Mouse (Mus musculus) lung, postnatal 14 days (tissue): ENCODE data around the gene Taok2.

Experiments used
- DNase-seq: peaks from one replicate; pipeline ENCODE4 v3.0.0; 2021

Gene Taok2

DNA sequence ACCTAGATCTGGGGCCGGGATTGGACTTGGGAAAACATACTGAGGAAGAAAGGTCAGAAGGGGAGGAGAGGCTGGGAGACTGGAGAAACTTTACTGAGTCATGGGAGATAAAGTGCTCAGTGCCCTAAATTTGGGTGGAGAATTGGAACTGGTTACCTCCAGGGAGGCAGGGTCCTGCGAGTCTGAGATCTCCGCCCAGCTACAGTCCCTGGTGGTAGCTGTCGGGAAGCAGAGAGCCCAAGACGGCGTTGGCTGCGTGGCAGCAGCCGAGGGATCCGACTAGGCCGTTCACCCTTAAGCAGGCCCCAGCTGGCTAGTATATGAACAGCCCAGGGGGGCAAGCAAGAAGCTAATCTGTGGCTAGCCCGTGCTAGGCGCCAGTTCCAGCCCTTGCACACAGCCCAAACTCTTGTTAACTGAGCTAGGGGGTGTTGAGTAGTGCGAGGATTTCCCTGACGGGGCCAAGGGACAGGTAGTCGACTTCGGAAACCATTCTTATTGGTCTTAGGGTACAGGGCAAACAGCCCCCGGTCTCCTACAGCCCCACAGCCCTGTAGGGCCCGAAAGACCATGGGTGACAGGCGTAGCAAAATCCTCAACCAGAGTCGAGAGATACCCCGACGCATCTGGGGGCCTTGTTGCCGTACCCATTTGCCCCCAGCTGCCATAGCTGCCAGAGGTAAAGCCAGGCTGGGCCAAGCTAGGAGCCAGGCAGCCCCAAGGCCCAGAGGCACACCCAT lies 14.6 kb downstream of the Taok2 start:
- no peak for DNase-seq

GRCm38 (mm10) chr7:126868003-126868402 lies 16.5 kb downstream of the Taok2 start:
- DNase-seq: no peak

GRCm38 (mm10) chr7:126867534-126867933 lies 17.0 kb downstream of the Taok2 start:
- DNase-seq: no peak

DNA sequence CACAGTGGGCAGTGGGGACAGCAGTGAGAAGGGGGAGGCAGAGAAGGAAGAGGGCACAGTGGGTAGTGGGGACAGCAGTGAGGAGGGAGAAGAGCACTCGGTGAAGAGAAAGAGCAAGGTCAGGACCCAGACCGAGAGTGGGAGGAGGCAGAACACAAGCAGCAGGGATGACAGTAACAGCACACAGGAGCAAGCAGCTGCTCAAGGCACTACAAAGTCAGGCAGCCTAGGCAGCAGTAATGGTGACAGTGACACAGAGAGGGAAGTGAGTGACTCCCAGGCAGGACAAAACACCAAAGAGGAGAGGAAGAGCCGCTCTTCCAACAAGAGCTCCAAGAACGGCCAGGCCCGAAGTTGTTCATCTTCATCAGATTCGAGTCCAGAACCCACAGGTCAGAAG lies 20.7 kb downstream of the Taok2 start:
- no peak for DNase-seq

DNA sequence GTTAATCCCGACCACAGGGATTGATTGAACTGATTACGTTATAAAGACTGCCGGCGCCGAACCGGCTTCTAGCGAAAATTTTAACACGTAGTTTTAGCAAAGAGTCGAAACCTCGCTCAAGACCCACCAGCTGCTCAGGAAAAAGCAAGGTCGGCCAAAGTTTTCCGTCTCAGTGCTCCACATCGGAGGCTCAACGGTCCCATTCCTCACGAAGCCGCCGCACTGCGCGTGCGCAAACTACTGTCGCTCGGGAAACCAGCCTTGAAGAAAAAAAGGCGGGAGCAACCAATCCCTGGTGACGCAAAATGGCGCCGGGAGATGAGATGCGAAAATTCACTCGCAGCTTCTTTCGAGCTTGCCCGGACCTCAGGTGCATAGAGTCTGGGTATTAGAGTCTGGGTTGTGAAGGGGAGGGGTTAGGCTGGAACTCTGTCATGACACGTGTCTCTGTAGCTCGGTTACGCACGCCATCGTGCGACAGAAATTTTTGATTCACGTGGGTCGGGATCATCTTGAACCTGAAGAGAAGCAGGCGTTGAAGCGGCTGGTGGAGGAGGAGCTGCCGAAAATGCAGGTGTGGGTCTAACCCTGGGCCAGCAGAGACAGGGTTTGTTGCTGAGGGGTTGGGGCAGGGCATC lies 22.2 kb downstream of the Taok2 start, which contains the start of gene Ino80e:
Gene Ino80e (minus strand): TSS at position 231 of the 638 bp plus-strand sequence.
- peak; percentile 95 for DNase-seq

DNA sequence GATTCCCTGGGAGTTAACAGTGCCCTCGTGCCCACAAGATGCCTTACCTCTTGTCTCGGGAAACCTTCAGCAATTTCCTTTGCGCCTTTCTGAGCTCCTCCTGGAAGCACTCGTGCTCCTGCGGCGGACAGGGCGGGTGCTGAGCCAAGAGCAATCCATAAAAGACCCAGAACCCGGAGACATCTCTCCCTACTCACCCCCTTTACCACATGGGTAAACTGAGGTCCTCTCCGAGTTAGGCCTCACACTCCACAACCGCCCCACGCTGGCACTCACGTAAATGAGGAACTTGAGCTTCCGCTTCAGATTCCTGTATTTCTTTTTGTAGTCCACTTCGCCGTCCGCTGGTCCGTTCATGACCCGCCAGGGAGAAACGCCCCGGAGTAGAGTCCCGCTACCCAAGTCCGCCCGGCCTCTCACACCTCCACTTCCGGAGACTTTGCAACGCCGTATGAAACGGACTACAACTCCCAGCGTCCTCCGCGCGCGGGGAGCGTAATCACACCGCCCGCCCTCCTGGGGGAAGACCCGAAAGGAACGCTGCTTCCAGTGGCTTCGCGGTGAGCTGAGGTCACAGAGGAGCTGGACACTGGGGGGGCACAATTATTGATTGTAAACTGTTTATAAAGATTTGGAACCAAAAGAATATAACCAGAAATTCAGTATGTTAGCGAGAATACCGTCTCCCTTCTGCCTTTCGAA lies 22.9 kb downstream of the Taok2 start, which contains the start of gene Hirip3:
Gene Hirip3 (plus strand): TSS at position 544 of the 702 bp plus-strand sequence.
- DNase-seq: peak; percentile 96

DNA sequence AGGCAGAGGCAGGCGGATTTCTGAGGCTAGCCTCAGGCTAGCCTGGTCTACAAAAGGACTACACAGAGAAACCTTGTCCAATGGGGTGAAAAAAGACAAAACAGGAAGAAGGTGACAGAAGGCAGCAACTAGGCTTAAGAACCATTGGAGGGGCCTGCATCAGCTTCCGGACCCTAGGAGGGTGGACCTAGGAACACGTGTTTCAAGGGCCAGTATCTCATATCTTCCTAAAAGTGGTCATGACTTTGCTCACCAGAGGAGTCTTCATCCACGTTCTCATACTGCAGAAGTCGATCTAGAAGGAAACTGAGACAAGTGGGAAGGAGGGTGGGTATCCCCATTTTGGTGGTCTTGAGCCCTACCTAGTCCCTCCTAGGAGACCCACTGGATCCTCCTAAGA lies 23.5 kb downstream of the Taok2 start:
- no peak for DNase-seq

- no peak for DNase-seq
These were observed 27.6 kb downstream of the Taok2 start for GRCm38 (mm10) chr7:126856741-126857420.

- DNase-seq: no peak
These were observed 28.9 kb downstream of the Taok2 start for GRCm38 (mm10) chr7:126855641-126856040.

DNA sequence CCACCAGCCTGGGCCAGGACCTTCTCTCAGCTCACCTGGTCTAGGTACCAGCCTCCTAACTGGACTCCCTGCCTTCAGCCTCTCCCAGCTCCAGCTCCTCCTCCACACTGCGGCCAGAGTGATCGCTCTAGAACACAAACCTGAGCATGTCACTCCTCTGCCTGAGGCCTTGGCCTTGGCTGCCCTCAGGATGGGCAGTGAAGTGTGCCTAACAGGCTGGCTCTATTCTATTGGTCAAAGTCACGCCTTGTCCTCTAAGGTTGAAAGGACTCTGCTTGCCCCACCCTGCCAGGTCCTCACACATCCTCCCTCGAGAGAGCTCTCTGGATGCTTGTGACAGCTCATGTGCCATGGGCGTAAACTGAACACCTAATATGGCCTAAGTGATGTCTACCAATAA lies 31.0 kb downstream of the Taok2 start:
- DNase-seq: no peak

DNA sequence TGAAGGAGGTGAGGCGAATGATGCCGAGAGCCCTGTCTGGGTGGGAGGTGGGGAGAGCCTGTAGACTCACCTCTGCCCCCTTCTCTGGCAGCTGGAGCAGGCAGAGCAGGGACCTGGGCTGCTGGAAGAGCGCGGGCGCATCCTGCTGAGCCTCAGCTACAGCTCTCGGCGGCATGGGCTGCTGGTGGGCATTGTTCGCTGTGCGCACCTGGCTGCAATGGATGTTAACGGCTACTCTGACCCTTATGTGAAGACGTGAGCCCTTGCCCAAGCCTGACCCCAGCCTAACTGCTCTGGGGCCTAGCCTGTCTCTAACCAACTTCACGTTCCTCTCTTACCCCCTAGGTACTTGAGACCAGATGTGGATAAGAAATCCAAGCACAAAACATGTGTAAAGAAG lies 33.3 kb downstream of the Taok2 start:
- DNase-seq: no peak

DNA sequence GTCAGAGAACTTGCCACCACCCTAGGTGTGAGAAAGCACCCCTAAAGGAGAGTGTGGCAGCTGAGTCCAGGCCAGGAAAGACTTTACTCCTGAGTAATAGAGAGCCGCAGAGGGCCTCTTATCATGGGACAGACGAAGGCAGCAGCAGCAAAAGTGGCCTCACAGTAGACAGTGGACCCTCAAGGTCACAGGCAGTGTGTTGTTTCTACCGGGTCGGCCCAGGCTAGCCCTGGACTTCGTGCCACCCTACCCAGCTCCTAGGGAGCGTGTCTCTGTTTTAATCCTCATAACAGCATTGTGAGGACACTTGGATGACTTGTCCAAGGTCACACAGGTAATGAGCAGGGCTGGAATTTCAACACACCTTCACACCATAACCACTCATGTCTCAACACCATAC lies 34.3 kb downstream of the Taok2 start:
- DNase-seq: no peak

DNA sequence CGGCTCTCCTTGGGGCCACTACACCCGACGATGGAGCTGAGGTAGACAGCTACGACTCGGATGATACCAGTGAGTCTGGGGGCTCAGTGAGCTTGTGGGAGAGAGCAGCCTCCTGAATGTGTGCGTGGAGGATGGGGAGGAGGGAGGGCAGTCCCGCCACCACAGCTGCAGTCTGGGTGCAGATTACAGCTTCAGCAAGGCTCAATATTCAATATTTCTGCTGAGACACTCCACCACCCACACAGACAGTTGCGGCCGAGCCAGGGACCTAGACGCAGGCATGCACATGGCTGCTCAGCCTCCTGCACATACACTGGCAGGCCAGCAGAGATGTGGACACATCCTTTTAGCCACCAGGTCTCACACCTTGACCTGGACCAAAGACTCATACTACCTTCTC lies 35.7 kb downstream of the Taok2 start:
- DNase-seq: no peak

GRCm38 (mm10) chr7:126847421-126848398 lies 36.8 kb downstream of the Taok2 start:
- DNase-seq: no peak

GRCm38 (mm10) chr7:126847116-126847420 lies 37.4 kb downstream of the Taok2 start, which contains the start of gene Doc2a:
Doc2a (plus strand) TSS chr7:126847416.
- DNase-seq: no peak

DNA sequence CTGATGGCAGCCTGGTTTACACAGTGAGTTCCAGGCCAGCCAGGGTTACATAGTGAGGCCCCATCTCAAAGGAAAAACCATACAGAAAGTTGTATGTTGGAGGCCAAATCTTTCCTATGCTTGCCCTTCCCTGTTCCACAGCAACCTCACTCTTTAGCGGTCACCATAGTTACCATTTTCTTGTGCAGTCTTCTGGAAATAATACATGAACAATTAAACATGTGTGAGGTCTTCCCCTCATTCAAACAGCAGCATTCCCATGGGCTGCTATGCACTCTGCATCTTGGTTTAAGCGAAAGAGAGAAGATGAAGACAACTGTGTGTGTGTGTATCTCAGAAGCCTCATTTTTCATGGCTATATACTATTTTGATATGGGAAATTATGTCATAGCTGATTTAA lies 39.0 kb downstream of the Taok2 start:
- DNase-seq: no peak

DNA sequence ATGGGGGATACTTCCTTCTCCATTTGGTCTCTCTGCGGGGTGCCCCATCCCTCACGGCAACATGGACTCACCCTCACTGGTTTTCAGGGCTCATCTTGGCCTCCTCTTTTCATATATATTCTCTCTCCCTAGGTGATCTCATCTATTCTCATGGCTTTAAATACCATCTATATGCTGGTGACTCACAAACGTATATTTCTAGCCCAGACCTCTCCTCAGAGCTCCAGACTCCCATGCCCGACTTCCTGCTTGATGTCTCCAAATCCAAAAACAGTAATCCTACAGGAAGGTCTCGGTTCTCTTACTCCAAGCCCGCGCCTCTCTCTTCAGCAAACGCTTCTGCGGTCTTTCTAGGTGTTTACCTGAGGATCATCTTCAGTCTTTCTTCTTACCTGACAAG lies 41.2 kb downstream of the Taok2 start:
- no peak for DNase-seq

GRCm38 (mm10) chr7:126833294-126833693 lies 51.2 kb downstream of the Taok2 start:
- DNase-seq: no peak

GRCm38 (mm10) chr7:126832036-126832598 lies 52.4 kb downstream of the Taok2 start:
- peak; percentile 86 for DNase-seq

GRCm38 (mm10) chr7:126831539-126831938 lies 53.0 kb downstream of the Taok2 start, which contains the start of gene 4930451I11Rik:
4930451I11Rik (minus strand) TSS chr7:126831639.
- DNase-seq: no peak

- no peak for DNase-seq
These were observed 58.6 kb downstream of the Taok2 start for GRCm38 (mm10) chr7:126825952-126826351.

- no peak for DNase-seq
These were observed 59.1 kb downstream of the Taok2 start for GRCm38 (mm10) chr7:126825403-126825802.
